Mouse (Mus musculus): Measurements from ENCODE around the gene Olfr1493-ps1. TPM values are rescaled to one million over a fixed set of nuclear protein-coding genes. Genes with fewer than 3 reads are reported as not detected.

The Olfr1493-ps1 gene
- total RNA-seq (2021), result not detected
- long read RNA-seq, result 0 reads

- no peak for DNase-seq (ENCODE audit: low spot score in 2 of 2)
These were observed at the start of gene Olfr1493-ps1 for GRCm38 (mm10) chr19:13722978-13723377. Olfr1493-ps1 (plus strand) TSS chr19:13723278.

- DNase-seq (ENCODE audit: low spot score in 2 of 2), result no peak
These were observed 26.1 kb upstream of the Olfr1493-ps1 start, which contains the start of gene Olfr1491 for GRCm38 (mm10) chr19:13696968-13697367. Olfr1491 (plus strand) TSS chr19:13697268.

- DNase-seq (ENCODE audit: low spot score in 2 of 2), result no peak
These were observed 16.4 kb downstream of the Olfr1493-ps1 start, which contains the start of gene Olfr1494 for GRCm38 (mm10) chr19:13739428-13739827. Olfr1494 (plus strand) TSS chr19:13739728.

GRCm38 (mm10) chr19:13749366-13749765, 26.3 kb downstream of the Olfr1493-ps1 start:
- DNase-seq (ENCODE audit: low spot score in 2 of 2), result no peak

- no peak for DNase-seq (ENCODE audit: low spot score in 2 of 2)
These were observed 41.2 kb downstream of the Olfr1493-ps1 start, which contains the start of gene Olfr1495 for GRCm38 (mm10) chr19:13764306-13764705. Olfr1495 (plus strand) TSS chr19:13764606.

GRCm38 (mm10) chr19:13768565-13769276, 45.6 kb downstream of the Olfr1493-ps1 start:
- no peak for DNase-seq (ENCODE audit: low spot score in 2 of 2)

GRCm38 (mm10) chr19:13777578-13777977, 54.5 kb downstream of the Olfr1493-ps1 start, which contains the start of gene Olfr1496:
Olfr1496 (plus strand) TSS chr19:13777878.
- no peak for DNase-seq (ENCODE audit: low spot score in 2 of 2)

Other genes starting within 250 kb of the Olfr1493-ps1 start
- gene Olfr1475, start 243.1 kb upstream of the Olfr1493-ps1 start, total RNA-seq (2021), result not detected
- not detected for gene Olfr1477, start 222.7 kb upstream of the Olfr1493-ps1 start, total RNA-seq (2021)
- gene Olfr1480, start 195.4 kb upstream of the Olfr1493-ps1 start, total RNA-seq (2021), result not detected
- not detected for gene Olfr1484, start 139.8 kb upstream of the Olfr1493-ps1 start, total RNA-seq (2021)
- not detected for gene Olfr1487, start 105.9 kb upstream of the Olfr1493-ps1 start, total RNA-seq (2021)
- not detected for gene Olfr1489, start 91.7 kb upstream of the Olfr1493-ps1 start, total RNA-seq (2021)
- not detected for gene Olfr1490, start 72.2 kb upstream of the Olfr1493-ps1 start, total RNA-seq (2021)
- not detected for gene Olfr1491, start 26.0 kb upstream of the Olfr1493-ps1 start, total RNA-seq (2021)
- not detected for gene Olfr1494, start 16.4 kb downstream of the Olfr1493-ps1 start, total RNA-seq (2021)
- gene Olfr1495, start 41.3 kb downstream of the Olfr1493-ps1 start, total RNA-seq (2021), result not detected
- not detected for gene Olfr1496, start 54.6 kb downstream of the Olfr1493-ps1 start, total RNA-seq (2021)
- gene Olfr1497, start 74.9 kb downstream of the Olfr1493-ps1 start, total RNA-seq (2021), result not detected
- gene Olfr1499, start 96.2 kb downstream of the Olfr1493-ps1 start, total RNA-seq (2021), result not detected
- gene Olfr1500, start 107.2 kb downstream of the Olfr1493-ps1 start, total RNA-seq (2021), result not detected
- gene Olfr1501, start 127.4 kb downstream of the Olfr1493-ps1 start, total RNA-seq (2021), result not detected
- gene Olfr1502, start 138.5 kb downstream of the Olfr1493-ps1 start, total RNA-seq (2021), result not detected
- not detected for gene Olfr1504, start 174.7 kb downstream of the Olfr1493-ps1 start, total RNA-seq (2021)
- gene Olfr1505, start 190.3 kb downstream of the Olfr1493-ps1 start, total RNA-seq (2021), result not detected